Mouse (Mus musculus) midbrain, embryonic 14.5 days (tissue): Measurements from ENCODE around the gene Tjp2. TPM values are rescaled to one million over a fixed set of nuclear protein-coding genes. Genes with fewer than 3 reads are reported as not detected.
"Not testable (repeated sequence)": the region's sequence is repeated elsewhere in the genome, so short reads cannot be mapped to it uniquely, and the experiment has no call there.

Experiments used
- ATAC-seq: fragments of 200-750 bp; cut with Nextera tagmentation; 2 replicates; pipeline ENCODE4 v1.8.0; 2017; ENCODE audit warnings: moderate number of reproducible peaks, moderate library complexity; ENCODE audit not compliant: low FRiP score, low TSS enrichment
- DNase-seq: peaks from one replicate; pipeline ENCODE4 v3.0.0-alpha.2; 2015
- H3K27ac ChIP-seq: fragments of 300-500 bp; sonication (generic); replicated peaks from 2 replicates; pipeline ENCODE4 v1.5.1; 2014; ENCODE audit warnings: mild to moderate bottlenecking, low read depth, low read length, moderate library complexity
- H3K27me3 ChIP-seq: fragments of 300-500 bp; sonication (generic); 2 replicates; pipeline ENCODE4 v1.6.1; 2014; ENCODE audit warnings: low read length, control low read depth, mixed read lengths; ENCODE audit not compliant: control insufficient read depth, insufficient read depth
- H3K36me3 ChIP-seq: fragments of 300-500 bp; sonication (generic); 2 replicates; pipeline ENCODE4 v1.6.1; 2014; ENCODE audit warnings: low read length, control low read depth; ENCODE audit not compliant: control insufficient read depth, insufficient read depth
- H3K4me1 ChIP-seq: fragments of 300-500 bp; sonication (generic); 2 replicates; pipeline ENCODE4 v1.6.1; 2014; ENCODE audit warnings: mild to moderate bottlenecking, antibody characterized with exemption, low read length, control low read depth; ENCODE audit not compliant: control insufficient read depth, insufficient read depth
- H3K4me2 ChIP-seq: fragments of 300-500 bp; sonication (generic); 2 replicates; pipeline ENCODE4 v1.6.1; 2014; ENCODE audit warnings: mild to moderate bottlenecking, low read length, moderate library complexity
- H3K4me3 ChIP-seq: fragments of 300-500 bp; sonication (generic); replicated peaks from 2 replicates; pipeline ENCODE4 v1.5.1; 2014; ENCODE audit warnings: low read depth, low read length
- H3K9ac ChIP-seq: fragments of 300-500 bp; sonication (generic); replicated peaks from 2 replicates; pipeline ENCODE4 v1.6.1; 2014; ENCODE audit warnings: mild to moderate bottlenecking, low read length, moderate library complexity
- H3K9me3 ChIP-seq: fragments of 300-500 bp; sonication (generic); 2 replicates; pipeline ENCODE4 v1.6.1; 2016; ENCODE audit warnings: low read length, control low read depth, mixed read lengths; ENCODE audit not compliant: control insufficient read depth
- WGBS: fragments of 180-500 bp; shearing (Covaris S2); extraction: QIAGEN DNeasy Blood & Tissue Kit; methylation state at CpG from one replicate; pipeline ENCODE4 v1.1.7; 2014; 5-methylcytosine and 5-hydroxymethylcytosine counted together
- polyA plus RNA-seq: library from polyadenylated mRNA; unstranded; fragments of >200 nt; fragmentation: Nextera tagmentation; extraction: Ambion mirVana; gene quantifications from 2 replicates; pipeline ENCODE4 v1.2.1, GENCODE M21; 2014

Gene Tjp2
- polyA plus RNA-seq, 1 experiment from 2014 or later = 15.5 TPM

DNA sequence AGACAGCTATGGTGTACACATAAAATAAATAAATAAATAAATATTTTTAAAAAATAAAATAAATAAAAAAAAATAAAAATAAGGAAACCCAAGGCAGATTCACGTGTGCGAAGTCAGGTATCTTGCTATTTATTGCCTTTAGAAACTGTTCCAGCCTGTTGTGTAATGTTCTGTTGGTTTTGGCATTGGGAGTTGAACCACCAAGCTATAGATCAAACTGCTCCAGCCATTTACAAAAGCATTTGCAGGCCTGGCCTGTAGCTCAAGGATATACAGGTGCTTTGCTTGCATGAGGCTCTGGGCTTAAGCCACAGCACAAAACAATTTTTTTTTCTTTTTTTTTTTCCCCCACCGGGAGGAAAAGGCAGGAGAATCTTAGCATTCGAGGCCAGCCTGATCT is 13.2 kb upstream of the Tjp2 start:
- no peaks in the 10 kb centered on the region for H3K9me3 ChIP-seq
- no peaks in the 10 kb centered on the region for H3K36me3 ChIP-seq
- H3K27me3 ChIP-seq = no peaks in the 10 kb centered on the region
- no peak overlapping the region for H3K4me3 ChIP-seq
- WGBS = 91% methylated on average over 4 of the region's 4 CpGs
- no peaks in the 10 kb centered on the region for H3K4me1 ChIP-seq
- H3K27ac ChIP-seq = no peak overlapping the region
- DNase-seq = no peak
- H3K4me2 ChIP-seq = no peak overlapping the region
- no peak overlapping the region for H3K9ac ChIP-seq
- no peak for ATAC-seq

- H3K27ac ChIP-seq, H3K4me1 ChIP-seq, H3K4me2 ChIP-seq, H3K27me3 ChIP-seq, H3K36me3 ChIP-seq, H3K9ac ChIP-seq, H3K4me3 ChIP-seq, ATAC-seq, DNase-seq, H3K9me3 ChIP-seq: not testable (repeated sequence)
- 100% methylated on average over 1 of the region's 1 CpGs for WGBS
These were observed 7.5 kb upstream of the Tjp2 start for GRCm38 (mm10) chr19:24232356-24232755.

GRCm38 (mm10) chr19:24225305-24225696 is 471 bp upstream of the Tjp2 start:
- no peak for ATAC-seq
- DNase-seq = peak; percentile 54
- Histone ChIP-seq H3K36me3 (no peaks in the 10 kb centered on the region), H3K9me3 (no peaks in the 10 kb centered on the region), H3K4me3 (peak overlapping the region; percentile 42), H3K27me3 (peaks cover 24% of the 10 kb centered on the region), H3K27ac (no peak overlapping the region), H3K4me1 (0 out of 2 replicates have a peak, but pooled peaks cover 4% of the 10 kb centered on the region), H3K9ac (no peak overlapping the region; the same call in 1 of the 2 replicates), H3K4me2 (peak overlapping the region; percentile 85)
- 1% methylated on average over 17 of the region's 17 CpGs for WGBS

DNA sequence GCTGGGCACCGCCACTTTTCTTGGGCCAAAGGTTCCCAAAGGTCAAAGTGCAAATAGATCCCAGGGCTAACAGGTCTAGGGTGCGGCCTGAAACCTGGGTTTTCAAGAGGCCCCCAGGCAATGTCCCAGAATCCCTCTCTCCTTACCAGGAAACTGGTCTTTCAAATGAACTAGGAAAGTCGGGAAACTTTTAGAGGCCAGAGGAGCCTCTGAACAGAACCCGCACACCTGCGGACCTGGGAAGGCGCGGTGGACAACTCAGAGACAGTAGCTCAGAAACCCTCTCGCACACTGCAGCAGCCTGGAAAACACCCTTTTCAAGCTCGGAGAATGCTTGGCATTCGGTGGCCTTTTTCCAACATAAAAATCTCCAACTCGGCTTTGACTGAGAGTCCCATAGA is 979 bp downstream of the Tjp2 start:
- no peak overlapping the region for H3K27ac ChIP-seq
- H3K4me3 ChIP-seq = peak overlapping the region; percentile 42
- H3K4me1 ChIP-seq = 0 out of 2 replicates have a peak, but pooled peaks cover 4% of the 10 kb centered on the region
- H3K9me3 ChIP-seq = no peaks in the 10 kb centered on the region
- peak overlapping the region; percentile 85 for H3K4me2 ChIP-seq
- no peak for ATAC-seq
- no peaks in the 10 kb centered on the region for H3K36me3 ChIP-seq
- peaks cover 24% of the 10 kb centered on the region for H3K27me3 ChIP-seq
- H3K9ac ChIP-seq = no peak overlapping the region
- peak; percentile 46 for DNase-seq
- 19% methylated on average over 11 of the region's 11 CpGs for WGBS

DNA sequence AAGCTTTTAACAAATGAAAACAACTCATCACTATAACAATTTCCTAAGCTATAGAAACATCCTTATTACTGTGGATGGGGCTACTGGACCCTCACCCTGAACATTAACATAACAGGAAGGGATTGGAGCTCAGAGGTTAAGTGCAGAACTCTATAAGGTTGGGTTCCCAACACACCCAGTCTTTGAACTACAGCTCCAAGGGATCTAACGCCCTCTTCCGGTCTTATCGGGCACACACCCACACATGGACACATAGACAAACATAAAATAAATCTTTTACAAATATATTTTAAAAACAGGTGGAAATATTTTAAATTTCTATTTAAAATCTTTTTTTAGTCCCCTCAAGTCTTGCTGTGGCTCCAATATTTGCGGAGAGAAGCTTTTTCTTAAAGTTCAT is 3.4 kb downstream of the Tjp2 start:
- H3K4me1 ChIP-seq = 0 out of 2 replicates have a peak, but pooled peaks cover 4% of the 10 kb centered on the region
- H3K9ac ChIP-seq = no peak overlapping the region
- DNase-seq (no peak), ATAC-seq (no peak)
- H3K4me3 ChIP-seq = no peak overlapping the region
- no peak overlapping the region for H3K4me2 ChIP-seq
- no peak overlapping the region for H3K27ac ChIP-seq
- WGBS = 88% methylated on average over 4 of the region's 4 CpGs
- H3K27me3 ChIP-seq = peaks cover 24% of the 10 kb centered on the region
- no peaks in the 10 kb centered on the region for H3K36me3 ChIP-seq
- H3K9me3 ChIP-seq = no peaks in the 10 kb centered on the region

DNA sequence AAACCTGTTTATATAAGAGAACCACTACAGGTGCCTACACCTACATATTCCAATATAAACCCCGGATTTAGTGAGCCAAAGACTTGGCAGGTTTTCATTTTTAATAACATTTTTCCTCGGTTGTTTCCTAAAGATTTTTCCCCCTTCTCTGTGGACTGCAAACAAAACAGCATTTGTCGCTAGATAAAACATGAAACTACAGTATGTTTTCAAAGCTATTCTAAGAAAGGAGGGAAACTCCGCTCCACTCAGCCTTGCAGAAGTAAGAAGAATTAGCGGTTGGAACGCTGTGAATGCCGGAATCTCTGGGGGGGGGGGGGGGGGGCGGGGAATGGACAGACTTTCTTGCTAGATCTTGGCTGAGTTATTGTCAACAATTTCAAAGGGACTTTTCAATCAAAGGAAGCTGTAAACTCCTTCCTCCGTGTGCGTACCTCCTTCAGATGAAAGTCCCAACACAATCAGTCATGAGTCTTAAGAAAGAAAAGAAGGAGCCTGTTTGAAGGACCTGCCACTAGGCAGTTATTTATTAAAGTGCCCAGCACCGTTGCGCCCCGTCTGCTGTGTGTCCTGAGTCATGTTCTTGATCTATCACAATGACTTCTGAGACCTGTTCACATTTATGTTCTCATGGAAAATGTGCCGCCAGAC is 3.9 kb downstream of the Tjp2 start:
- DNase-seq (no peak), ATAC-seq (no peak)
- Histone ChIP-seq H3K4me3 (no peak overlapping the region), H3K4me2 (no peak overlapping the region), H3K27ac (no peak overlapping the region), H3K9me3 (no peaks in the 10 kb centered on the region), H3K9ac (no peak overlapping the region), H3K4me1 (0 out of 2 replicates have a peak, but pooled peaks cover 4% of the 10 kb centered on the region), H3K27me3 (peaks cover 24% of the 10 kb centered on the region), H3K36me3 (no peaks in the 10 kb centered on the region)
- 23% methylated on average over 14 of the region's 14 CpGs for WGBS

- Histone ChIP-seq H3K4me1 (no peaks in the 10 kb centered on the region), H3K4me3 (no peak overlapping the region), H3K4me2 (no peak overlapping the region), H3K27ac (no peak overlapping the region), H3K36me3 (no peaks in the 10 kb centered on the region), H3K9ac (no peak overlapping the region), H3K27me3 (peaks cover 8% of the 10 kb centered on the region), H3K9me3 (no peaks in the 10 kb centered on the region)
- no peak for ATAC-seq
- whole genome bisulfite sequencing = 76% methylated on average over 9 of the region's 9 CpGs
- no peak for DNase-seq
These were observed 5.8 kb downstream of the Tjp2 start for GRCm38 (mm10) chr19:24219011-24219410.

DNA sequence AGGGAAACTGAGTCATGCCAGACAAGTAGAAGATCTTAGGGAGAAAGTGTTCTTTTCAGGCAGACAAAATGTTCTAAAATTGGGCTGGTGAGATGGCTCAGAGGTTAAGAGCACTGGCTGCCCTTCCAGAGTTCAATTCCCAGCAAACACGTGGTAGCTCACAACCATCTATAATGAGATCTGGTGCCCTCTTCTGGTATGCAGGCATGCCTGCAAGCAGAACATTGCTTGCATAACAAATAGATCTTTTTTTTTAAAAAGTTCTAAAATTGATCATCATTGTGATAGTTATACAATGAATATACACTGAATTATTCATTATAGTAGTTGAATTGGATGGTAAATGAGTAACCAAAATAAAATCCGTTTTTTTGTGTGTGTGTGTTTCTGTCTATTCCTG is 6.5 kb downstream of the Tjp2 start:
- no peaks in the 10 kb centered on the region for H3K36me3 ChIP-seq
- peaks cover under 1% of the 10 kb centered on the region; the same call in 1 of the 2 replicates for H3K27me3 ChIP-seq
- H3K4me1 ChIP-seq = no peaks in the 10 kb centered on the region
- H3K27ac ChIP-seq = no peak overlapping the region
- ATAC-seq (no peak), DNase-seq (no peak)
- no peak overlapping the region for H3K4me3 ChIP-seq
- H3K4me2 ChIP-seq = no peak overlapping the region
- WGBS = 53% methylated on average over 2 of the region's 2 CpGs
- no peak overlapping the region for H3K9ac ChIP-seq
- H3K9me3 ChIP-seq = no peaks in the 10 kb centered on the region

GRCm38 (mm10) chr19:24217851-24218250 is 7.0 kb downstream of the Tjp2 start:
- ATAC-seq (no peak), DNase-seq (no peak)
- H3K9me3 ChIP-seq = no peaks in the 10 kb centered on the region
- no peaks in the 10 kb centered on the region for H3K27me3 ChIP-seq
- H3K9ac ChIP-seq = no peak overlapping the region
- H3K27ac ChIP-seq = no peak overlapping the region
- no peak overlapping the region for H3K4me3 ChIP-seq
- H3K36me3 ChIP-seq = no peaks in the 10 kb centered on the region
- H3K4me2 ChIP-seq = no peak overlapping the region
- H3K4me1 ChIP-seq = no peaks in the 10 kb centered on the region
